Mouse (Mus musculus): ENCODE measurements around the gene Mamstr.

Gene Mamstr

DNA sequence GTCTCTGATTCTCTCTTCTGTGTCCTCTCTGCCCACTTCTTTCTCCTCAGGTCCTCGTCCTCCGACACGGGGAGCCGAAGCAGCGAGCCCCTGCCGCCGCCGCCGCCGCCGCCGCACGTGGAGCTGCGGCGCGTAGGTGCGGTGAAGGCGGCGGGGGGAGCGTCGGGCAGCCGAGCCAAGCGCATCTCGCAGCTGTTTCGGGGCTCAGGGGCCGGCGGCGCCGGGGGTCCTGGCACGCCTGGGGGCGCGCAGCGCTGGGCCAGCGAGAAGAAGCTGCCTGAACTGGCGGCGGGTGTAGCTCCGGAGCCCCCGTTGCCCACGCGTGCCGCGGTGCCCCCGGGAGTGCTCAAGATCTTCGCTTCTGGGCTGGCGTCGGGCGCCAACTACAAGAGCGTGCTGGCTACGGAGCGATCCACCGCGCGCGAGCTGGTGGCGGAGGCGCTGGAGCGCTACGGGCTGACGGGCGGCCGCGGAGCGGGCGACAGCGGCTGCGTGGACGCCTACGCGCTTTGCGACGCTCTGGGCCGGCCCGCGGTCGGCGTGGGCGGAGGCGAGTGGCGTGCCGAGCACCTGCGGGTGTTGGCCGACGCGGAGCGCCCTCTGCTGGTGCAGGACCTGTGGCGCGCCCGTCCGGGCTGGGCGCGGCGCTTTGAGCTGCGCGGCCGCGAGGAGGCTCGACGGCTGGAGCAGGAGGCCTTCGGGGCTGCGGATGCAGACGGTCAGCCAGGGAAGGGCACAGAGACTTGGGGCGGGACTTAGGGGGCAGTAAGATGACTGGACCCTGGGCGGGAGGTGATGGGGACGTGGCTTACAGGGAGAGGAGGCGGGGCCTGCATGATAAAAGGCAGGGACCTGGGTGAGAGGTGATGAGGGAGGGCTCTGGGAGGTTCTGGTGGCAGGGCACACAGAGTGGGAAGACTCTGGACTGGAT lies 11.1 kb upstream of the Mamstr start:
- DNase-seq = peak; percentile 88 to 97

DNA sequence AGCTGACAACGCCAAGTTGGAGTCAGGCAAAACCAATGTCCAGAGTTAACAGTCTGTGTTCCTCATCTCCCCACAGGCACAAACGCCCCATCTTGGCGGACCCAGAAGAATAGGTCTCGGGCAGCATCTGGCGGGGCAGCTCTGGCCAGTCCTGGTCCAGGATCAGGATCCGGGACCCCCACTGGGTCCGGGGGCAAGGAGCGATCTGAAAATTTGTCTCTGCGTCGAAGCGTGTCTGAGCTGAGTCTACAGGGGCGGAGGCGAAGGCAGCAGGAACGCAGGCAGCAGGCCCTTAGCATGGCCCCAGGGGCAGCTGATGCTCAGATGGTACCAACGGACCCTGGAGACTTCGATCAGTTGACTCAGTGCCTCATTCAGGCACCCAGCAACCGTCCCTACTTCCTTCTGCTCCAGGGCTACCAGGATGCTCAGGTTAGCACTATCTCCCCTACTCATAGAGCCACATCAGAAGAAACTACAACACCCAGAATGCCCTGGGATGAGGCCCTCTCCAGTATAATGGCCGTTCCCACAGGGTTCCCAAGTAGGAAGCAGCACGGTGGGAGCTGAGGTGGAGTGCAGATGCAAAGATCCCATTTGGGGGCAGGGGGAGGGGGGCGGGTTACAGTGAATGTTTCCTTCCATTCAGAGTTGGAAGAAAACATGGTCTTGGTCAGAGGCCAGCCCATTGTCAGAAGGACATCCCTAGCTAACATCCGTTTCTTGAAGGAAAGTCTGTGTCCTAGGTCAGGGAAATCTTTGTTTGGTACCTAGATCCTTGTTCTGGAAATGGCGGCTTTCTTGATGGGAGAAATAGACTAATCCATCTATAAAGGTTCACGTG lies 9.5 kb upstream of the Mamstr start:
- no peak for DNase-seq

GRCm38 (mm10) chr7:45632499-45632898 lies 7.3 kb upstream of the Mamstr start:
- peak in 1 of 2 experiments; percentile 75 for DNase-seq

DNA sequence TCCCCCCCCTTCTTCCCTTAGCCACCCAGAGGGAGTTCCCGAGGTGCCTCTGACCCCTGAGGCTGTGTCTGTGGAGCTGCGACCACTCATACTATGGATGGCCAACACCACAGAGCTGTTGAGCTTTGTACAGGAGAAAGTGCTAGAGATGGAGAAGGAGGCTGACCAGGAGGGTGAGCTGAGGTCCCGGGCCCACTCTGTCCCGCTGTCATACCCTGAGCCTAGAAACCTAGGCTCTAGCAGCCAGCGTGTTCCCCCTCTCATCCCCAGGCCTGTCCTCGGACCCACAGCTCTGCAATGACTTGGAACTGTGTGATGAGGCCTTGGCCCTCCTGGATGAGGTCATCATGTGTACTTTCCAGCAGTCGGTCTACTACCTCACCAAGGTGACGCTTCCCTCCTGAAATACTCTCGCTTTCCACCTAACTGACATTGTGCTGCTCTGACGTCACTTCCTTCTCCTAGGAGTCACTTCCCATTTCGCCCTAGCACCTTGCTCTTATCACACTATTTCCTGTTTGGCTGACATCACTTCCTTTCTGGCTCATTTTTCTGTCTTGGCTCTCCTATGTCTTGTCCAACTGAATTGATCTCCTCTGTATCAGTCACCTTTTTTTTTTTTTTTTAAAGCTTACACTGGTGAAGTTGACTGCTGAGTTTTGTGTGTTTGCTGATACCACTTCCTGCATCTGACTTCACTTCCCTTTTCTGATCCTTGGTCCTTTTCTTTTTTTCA lies 4.7 kb upstream of the Mamstr start:
- peak in 1 of 2 experiments; percentile 67 for DNase-seq

DNA sequence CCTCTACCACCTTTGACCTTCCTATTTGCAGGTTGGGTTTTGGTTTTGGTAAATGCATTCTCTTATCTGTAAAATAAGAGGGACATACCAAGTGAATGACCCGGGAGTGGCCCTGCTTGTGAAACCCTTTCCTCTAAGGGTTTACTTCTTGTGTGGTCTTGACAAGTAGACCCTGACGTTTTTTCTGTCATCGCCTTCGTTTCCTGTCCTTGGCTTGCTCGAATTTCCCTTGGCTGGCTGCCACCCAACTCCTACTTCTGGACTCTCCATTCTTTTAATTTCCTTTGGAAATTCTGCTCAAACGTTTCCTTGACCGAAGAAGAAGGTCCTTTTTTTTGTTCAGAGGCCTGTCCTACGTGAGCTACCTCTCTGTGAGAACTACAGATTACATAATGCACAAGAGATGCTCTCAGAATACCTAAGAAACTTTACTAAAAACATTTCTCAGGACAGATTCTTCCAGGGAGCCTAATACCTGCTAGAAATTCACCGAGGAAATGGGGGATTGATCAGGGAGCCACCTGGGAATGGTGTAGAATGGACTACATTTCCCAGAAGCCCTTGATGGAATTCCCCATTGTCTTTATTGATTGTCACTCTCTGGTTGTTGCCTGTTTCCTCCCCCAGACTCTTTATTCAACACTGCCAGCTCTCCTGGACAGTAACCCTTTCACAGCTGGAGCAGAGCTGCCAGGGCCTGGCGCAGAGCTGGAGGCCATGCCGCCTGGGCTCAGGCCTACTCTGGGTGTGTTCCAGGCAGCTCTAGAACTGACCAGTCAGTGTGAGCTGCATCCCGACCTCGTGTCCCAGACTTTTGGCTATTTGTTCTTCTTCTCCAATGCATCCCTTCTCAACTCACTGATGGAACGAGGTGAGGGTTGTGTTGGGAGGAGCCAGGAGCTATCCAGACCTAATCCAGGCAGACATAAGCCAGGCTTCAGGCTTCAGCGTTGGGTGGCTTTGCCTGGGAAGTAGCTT lies 3.8 kb upstream of the Mamstr start:
- peak; percentile 70 to 74 for DNase-seq

DNA sequence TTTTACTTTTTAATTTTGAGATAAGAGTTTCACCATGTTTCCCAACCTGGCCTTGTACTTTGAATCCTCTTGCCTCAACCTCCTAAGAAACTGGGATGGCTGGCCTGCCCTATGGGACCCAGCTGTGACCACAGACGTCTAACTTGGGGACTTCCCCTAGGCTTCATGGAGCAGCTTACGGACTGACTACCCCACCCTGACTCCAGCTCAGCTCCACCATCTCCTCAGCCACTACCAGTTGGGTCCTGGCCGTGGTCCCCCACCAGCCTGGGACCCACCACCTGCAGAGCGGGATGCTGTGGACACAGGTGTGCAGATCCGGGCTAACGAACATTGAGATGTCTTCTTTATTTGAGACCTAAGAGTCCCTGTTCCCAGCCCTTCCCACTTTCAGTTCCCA lies 2.1 kb upstream of the Mamstr start:
- DNase-seq = no peak

DNA sequence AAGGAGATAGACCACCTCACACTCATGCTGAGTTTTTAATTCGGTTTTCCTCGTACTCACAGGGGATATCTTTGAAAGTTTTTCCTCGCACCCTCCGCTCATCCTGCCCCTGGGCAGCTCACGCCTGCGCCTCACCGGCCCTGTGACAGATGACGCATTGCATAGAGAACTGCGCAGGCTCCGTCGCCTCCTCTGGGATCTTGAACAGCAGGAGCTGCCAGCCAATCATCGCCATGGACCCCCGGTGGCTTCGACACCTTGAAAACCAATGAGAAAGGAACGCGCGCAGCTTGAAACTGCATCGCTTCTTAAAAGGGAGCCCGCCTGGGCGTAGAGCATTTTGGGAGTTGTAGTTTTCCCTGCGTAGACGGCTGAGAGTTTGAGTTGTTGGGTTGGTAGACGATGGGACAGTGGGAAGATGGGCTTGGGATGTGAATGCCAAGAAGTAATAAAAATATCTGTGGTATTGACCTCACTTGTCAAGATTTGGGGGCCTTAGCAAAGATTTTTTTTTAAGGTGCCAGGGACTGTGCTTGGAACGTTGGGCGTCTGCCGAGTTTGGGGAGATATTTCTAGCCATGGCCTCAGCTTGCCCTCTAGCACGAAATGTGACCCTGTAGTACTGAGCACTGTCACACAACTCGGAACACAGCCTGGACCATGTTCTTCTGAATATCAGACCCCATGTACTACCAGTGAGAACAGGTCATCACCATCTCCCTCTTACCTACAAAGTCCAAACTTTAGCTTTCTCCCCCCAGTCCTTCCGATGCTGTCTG lies 965 bp upstream of the Mamstr start:
- peak; percentile 91 to 95 for DNase-seq

GRCm38 (mm10) chr7:45640191-45640957 lies 597 bp downstream of the Mamstr start:
- DNase-seq = peak; percentile 48 to 56

DNA sequence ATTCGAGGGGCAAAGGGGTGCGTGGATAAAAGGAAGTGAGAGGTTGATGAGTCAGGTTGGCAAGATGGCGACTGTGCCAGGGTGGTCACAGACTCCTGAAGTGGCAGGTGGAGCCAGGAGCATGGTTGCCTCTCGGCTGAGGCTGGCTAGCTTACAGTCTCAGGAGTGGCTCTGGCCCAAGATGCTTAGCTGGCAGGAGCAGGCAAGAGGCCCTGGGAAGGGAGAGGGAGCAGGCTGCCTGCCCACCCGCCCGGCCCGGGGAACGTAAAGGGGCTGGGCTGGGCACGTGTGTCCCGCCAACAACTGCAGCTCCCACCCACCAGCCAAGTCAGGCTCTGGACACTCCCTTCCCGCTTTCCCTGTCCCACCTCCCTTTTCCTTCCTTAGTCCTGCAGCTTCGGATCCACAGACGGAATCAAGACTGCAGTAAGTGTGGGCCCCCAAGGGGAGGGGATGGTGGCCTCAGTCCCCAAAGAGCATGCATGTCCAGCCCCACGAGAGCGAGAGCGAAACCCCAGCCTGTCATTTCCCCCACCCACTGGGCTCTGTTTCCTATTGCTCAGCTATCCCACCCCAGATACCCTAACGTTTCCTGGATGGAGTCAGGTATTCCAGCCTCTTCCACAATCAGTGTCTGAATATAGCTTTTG lies 1.7 kb downstream of the Mamstr start:
- DNase-seq = peak; percentile 39 to 55

- DNase-seq = no peak
These were observed 2.3 kb downstream of the Mamstr start for GRCm38 (mm10) chr7:45642083-45642482.

DNA sequence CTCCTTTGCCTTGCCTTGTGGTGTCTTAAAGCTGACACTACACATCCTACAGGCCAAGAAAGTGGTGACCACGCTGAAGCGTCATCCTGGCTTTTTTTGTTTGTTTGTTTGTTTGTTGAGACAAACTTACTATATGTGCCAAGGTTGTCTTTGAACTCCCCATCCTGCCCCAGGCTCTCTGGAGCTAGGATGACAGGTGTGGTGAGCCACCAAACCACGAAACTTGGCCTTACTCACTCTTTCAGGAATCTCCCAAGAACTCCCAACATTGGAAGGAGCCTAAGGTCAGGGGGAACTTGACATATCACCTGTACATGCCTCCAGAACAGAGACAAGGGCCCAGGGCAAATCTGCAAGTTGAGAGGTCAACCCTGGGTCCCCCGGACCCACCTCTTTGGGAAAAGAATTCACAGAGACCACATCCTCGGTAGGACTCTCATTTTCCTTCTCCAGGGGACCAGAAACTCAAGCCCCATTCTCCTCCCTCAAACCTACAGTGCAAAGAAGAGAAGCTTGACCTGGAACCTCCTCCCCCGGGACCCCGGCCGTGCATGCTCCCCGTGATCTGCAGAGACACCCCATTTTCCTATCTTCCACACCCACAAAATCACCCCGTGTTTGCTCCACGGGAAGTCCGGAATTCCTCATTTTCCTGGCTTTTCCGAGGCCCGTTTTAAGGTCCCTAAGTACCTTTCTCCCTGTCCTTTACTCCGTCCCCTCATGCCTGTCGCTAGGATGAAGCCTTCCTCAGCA lies 2.9 kb downstream of the Mamstr start:
- no peak for DNase-seq

GRCm38 (mm10) chr7:45643441-45644178 lies 3.8 kb downstream of the Mamstr start:
- DNase-seq = peak; percentile 91 to 93

DNA sequence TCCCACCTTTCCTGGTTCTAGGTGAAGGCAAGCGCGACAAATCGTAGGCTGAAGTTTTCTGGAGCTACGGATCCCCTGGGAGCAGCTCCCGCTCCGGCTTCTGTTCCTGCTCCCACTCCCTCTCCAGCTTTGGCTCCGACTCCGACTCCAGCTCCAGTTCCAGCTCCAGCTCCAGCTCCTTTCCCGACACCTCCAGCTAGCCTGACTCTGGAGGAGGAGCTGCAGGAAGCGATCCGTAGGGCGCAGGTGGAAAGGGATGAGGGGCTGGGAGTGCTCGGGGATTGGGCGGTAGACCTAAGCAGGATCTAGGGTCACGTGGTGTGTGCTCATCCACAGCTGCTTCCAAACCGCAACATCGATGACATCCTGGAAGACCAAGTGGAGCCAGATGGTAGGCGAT lies 4.4 kb downstream of the Mamstr start:
- DNase-seq = no peak

DNA sequence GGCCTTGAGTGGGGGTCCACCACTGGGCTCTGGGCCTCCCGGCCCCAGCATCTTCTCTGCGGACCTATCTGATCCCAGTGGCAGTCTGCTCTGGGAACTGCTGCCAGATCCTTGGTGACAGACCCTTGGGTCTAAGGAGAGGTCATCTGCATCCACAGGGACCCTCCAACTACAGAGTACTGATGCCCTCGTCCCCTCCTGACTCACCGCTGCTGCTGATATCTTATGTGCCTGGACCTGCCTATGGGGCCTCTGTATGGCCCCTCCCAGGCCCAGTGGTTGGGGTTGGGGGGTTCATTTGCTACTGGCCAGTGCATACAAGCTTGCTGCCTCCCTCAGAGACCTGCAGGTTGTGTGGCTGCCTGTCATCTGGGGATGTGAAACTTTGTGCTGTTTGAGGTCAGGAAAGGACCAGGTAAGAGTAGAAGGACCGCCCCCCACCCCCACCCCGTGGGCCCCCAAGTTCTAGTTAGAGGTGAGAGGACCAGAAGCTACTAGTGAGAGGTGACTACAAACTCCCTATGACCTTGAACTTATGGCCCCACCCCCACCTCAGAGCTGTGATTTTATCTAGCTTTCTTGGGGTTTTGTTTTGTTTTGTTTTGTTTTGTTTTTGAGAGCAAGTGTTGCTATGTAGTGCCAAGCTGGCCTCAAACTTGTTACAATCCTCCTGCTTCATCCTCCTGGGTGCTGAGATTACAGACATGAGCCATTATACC lies 5.3 kb downstream of the Mamstr start:
- no peak for DNase-seq

DNA sequence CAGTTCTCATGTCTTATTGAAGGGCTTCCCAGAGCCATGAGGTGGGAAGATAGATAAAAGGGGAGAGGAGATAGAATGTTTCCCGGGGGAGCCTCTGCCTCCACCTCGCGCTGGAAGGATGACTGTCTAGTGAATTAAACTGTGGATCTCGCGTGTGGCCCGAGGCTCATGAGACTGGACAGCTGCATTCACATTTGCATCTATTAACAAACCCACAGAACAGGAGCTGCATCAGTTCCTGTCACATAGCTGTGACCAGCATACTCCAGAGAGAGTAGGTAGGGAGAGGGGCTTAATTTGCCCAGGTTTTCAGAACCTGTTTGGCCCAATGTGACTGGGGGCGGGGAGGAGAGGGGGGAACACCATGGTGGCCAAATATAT lies 5.8 kb downstream of the Mamstr start:
- DNase-seq = no peak

GRCm38 (mm10) chr7:45646671-45647070 lies 6.9 kb downstream of the Mamstr start:
- no peak for DNase-seq

- no peak for DNase-seq
These were observed 9.6 kb downstream of the Mamstr start for GRCm38 (mm10) chr7:45649351-45649750.
